Mouse (Mus musculus): ENCODE results near the gene Slc13a4.

- TF ChIP-seq GATA1 (IDR thresholded peaks at IDR 0.05; ENCODE audit: borderline replicate concordance, low read length) (no peak), FLI1 (IDR thresholded peaks at IDR 0.05; ENCODE audit: low read length) (no peak)
Observed at GRCm38 (mm10) chr6:35338640-35339039, 30.7 kb upstream of the Slc13a4 start.

Data from megakaryocyte, embryonic 14.5 days (primary cell).